30 mouse cellular contexts compared by ENCODE assay signal in the genomic region with DNA sequence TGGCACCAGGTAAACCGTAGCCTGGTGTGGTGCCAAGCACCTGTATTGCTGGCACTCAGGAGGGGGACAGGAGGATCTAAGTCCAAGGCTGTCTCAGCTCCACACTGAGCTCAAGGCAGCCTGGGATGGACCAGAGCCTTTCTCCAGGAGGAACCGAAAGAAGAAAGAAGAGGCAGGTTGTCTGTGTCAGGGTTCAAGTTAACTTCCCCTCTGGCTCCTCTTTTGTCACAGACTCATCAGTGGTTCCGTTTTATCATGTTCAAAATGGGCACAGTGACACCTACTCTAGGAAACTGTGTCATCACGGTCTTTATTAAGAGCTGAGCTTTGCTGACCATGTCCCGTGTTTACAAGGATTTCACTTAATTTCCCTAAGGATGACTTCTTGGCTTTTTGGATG.
DNase-seq lines count a peak whose midpoint lies in the region; ATAC-seq and TF ChIP-seq lines count a peak whose summit lies in the region.
"Had no signal": no experiment of that assay in that cellular context is flagged by ENCODE, and none has a peak within 500 bp of the region (broad histone marks: within the 10 kb centered on the region; RNA-seq: fewer than 3 reads in every experiment).

No protein-coding gene starts in this region.

- no peaks in the 10 kb centered on the region for H3K36me3 ChIP-seq in lung, postnatal 0 days (ENCODE audit: insufficient read depth, low read length)
- H3K36me3 ChIP-seq: embryonic facial prominence, embryonic 10.5 days; embryonic facial prominence, embryonic 13.5 days; forebrain, embryonic 10.5 days; heart, embryonic 12.5 days; heart, embryonic 15.5 days; hindbrain, embryonic 10.5 days; hindbrain, embryonic 13.5 days had no signal

- TF ChIP-seq CTCF in lung, postnatal 0 days (IDR thresholded peaks at IDR 0.05) = no peak
- no peak for TF ChIP-seq CTCF in bone marrow macrophage, adult 2 months (IDR thresholded peaks at IDR 0.05; ENCODE audit: low read depth, low read length)
- TF ChIP-seq CTCF in cerebellum, adult 2 months (IDR thresholded peaks at IDR 0.05; ENCODE audit: borderline replicate concordance, insufficient read depth, low read depth, low read length) = no peak

- no peaks in the 10 kb centered on the region for H3K4me1 ChIP-seq in lung, postnatal 0 days (ENCODE audit: insufficient read depth, low read depth, low read length)
- peaks cover 33% of the 10 kb centered on the region for H3K4me1 ChIP-seq in bone marrow macrophage, adult 2 months (ENCODE audit: control insufficient read depth, insufficient read depth, low read length)
- no peaks in the 10 kb centered on the region for H3K4me1 ChIP-seq in cerebellum, adult 2 months (ENCODE audit: control insufficient read depth, insufficient read depth, low read length)
- H3K4me1 ChIP-seq: embryonic facial prominence, embryonic 10.5 days; embryonic facial prominence, embryonic 13.5 days; forebrain, embryonic 13.5 days; heart, embryonic 12.5 days; heart, embryonic 15.5 days had no signal

- H3K27ac ChIP-seq in lung, postnatal 0 days (ENCODE audit: low read length) = no peak overlapping the region
- peak overlapping the region; percentile 26; the same call in 1 of the 2 replicates for H3K27ac ChIP-seq in bone marrow macrophage, adult 2 months (ENCODE audit: insufficient read depth, low read depth, low read length)
- H3K27ac ChIP-seq in cerebellum, adult 2 months (ENCODE audit: insufficient read depth, low read length) = no peak overlapping the region
- H3K27ac ChIP-seq: embryonic facial prominence, embryonic 10.5 days; embryonic facial prominence, embryonic 13.5 days; forebrain, embryonic 10.5 days; forebrain, embryonic 13.5 days; heart, adult 2 months; heart, embryonic 15.5 days; hindbrain, embryonic 10.5 days; hindbrain, embryonic 13.5 days had no signal

- no peak overlapping the region for H3K4me2 ChIP-seq in lung, postnatal 0 days (replicated peaks; ENCODE audit: low read depth, low read length)
- H3K4me2 ChIP-seq: embryonic facial prominence, embryonic 13.5 days; forebrain, embryonic 13.5 days; heart, embryonic 12.5 days; heart, embryonic 15.5 days; hindbrain, embryonic 13.5 days had no signal

- no peaks in the 10 kb centered on the region for H3K9me3 ChIP-seq in lung, postnatal 0 days (ENCODE audit: low read length)
- H3K9me3 ChIP-seq: embryonic facial prominence, embryonic 10.5 days; embryonic facial prominence, embryonic 13.5 days; forebrain, embryonic 10.5 days; forebrain, embryonic 13.5 days; heart, embryonic 12.5 days; heart, embryonic 15.5 days; hindbrain, embryonic 10.5 days; hindbrain, embryonic 13.5 days had no signal

- H3K4me3 ChIP-seq in lung, postnatal 0 days (ENCODE audit: low read depth, low read length) = no peak overlapping the region
- H3K4me3 ChIP-seq in bone marrow macrophage, adult 2 months (ENCODE audit: insufficient read depth, low read length) = no peak overlapping the region
- no peak overlapping the region for H3K4me3 ChIP-seq in cerebellum, adult 2 months (replicated peaks; ENCODE audit: insufficient read depth, low read depth, low read length)
- H3K4me3 ChIP-seq: embryonic facial prominence, embryonic 10.5 days; embryonic facial prominence, embryonic 13.5 days; forebrain, embryonic 10.5 days; forebrain, embryonic 13.5 days; heart, adult 2 months; heart, embryonic 12.5 days; heart, embryonic 15.5 days; hindbrain, embryonic 10.5 days; hindbrain, embryonic 13.5 days had no signal

- no peak for TF ChIP-seq EP300 in lung, postnatal 0 days (IDR thresholded peaks at IDR 0.05)

- 84% methylated on average over 5 of the region's 5 CpGs for WGBS in lung, postnatal 0 days
- WGBS in cerebellum, adult 2 months = 85% methylated on average over 5 of the region's 5 CpGs

- H3K9ac ChIP-seq in lung, postnatal 0 days (replicated peaks; ENCODE audit: low read depth) = no peak overlapping the region
- H3K9ac ChIP-seq: embryonic facial prominence, embryonic 13.5 days; forebrain, embryonic 13.5 days; heart, embryonic 12.5 days; heart, embryonic 15.5 days; hindbrain, embryonic 13.5 days had no signal

- no peaks in the 10 kb centered on the region for H3K27me3 ChIP-seq in lung, postnatal 0 days (replicated peaks; ENCODE audit: insufficient read depth, low read length)
- H3K27me3 ChIP-seq in cerebellum, adult 2 months (ENCODE audit: control insufficient read depth, insufficient read depth, low read length) = no peaks in the 10 kb centered on the region
- H3K27me3 ChIP-seq: embryonic facial prominence, embryonic 13.5 days; forebrain, embryonic 13.5 days; heart, embryonic 12.5 days; heart, embryonic 15.5 days had no signal

- TF ChIP-seq POLR2A in bone marrow macrophage, adult 2 months (IDR thresholded peaks at IDR 0.05; ENCODE audit: borderline replicate concordance, low read depth, low read length) = no peak
- no peak for TF ChIP-seq POLR2A in cerebellum, adult 2 months (IDR thresholded peaks at IDR 0.05; ENCODE audit: borderline replicate concordance, insufficient read depth, low read length)

- ATAC-seq in lung, postnatal 0 days = no peak
- ATAC-seq in megakaryocyte, adult 5-6 weeks (ENCODE audit: poor library complexity, severe bottlenecking) = peak; percentile 72
- ATAC-seq: forebrain, embryonic 13.5 days; forebrain, embryonic 16.5 days; hindbrain, embryonic 16.5 days had no signal

- DNase-seq in layer of hippocampus, adult 9-11 months = peak; percentile 58
- no peak for DNase-seq in layer of hippocampus, postnatal 14 days (ENCODE audit: low spot score in 2 of 2)
- DNase-seq in lung, postnatal 0 days (ENCODE audit: low spot score) = peak; percentile 26
- no peak for DNase-seq in lung, postnatal 25 days (ENCODE audit: low spot score)
- no peak for DNase-seq in natural killer cell, adult 2 months (ENCODE audit: low spot score in 2 of 2)
- DNase-seq in cerebellum, adult 2 months = no peak
- DNase-seq: adrenal gland, adult 8-10 months; adrenal gland, postnatal 25 days; B cell, adult 2 months; cerebellum, adult 18-20 months; cerebellum, adult 9-11 months; cerebellum, postnatal 25 days; embryo, embryonic 11 days; gastrocnemius, postnatal 10 days; gastrocnemius, postnatal 36 days; heart, adult 2 months; heart, postnatal 10 days; heart, postnatal 36 days had no signal

Comparison
In these comparisons a context has a peak if more than half of its experiments do, and no peak if none do; other contexts are left out.
1. DNase-seq: peak in layer of hippocampus, adult 9-11 months (single experiment) and lung, postnatal 0 days (single experiment); none in layer of hippocampus, postnatal 14 days (0 of 2), lung, postnatal 25 days (single experiment), natural killer cell, adult 2 months (0 of 2) and cerebellum, adult 2 months (0 of 2).